Mouse (Mus musculus) hindbrain, embryonic 14.5 days (tissue): ENCODE data around the gene Smc3. TPM values are rescaled to one million over a fixed set of nuclear protein-coding genes. Genes with fewer than 3 reads are reported as not detected.

Experiments
- ATAC-seq: fragments of 200-750 bp; cut with Nextera tagmentation; 2 replicates; pipeline ENCODE4 v1.8.0; 2017; ENCODE audit warnings: moderate number of reproducible peaks, mild to moderate bottlenecking, moderate TSS enrichment, moderate library complexity; ENCODE audit not compliant: low FRiP score
- DNase-seq: peaks from one replicate; pipeline ENCODE4 v3.0.0-alpha.2; 2015; ENCODE audit warnings: low spot score
- H3K27ac ChIP-seq: fragments of 300-500 bp; sonication (generic); 2 replicates; pipeline ENCODE4 v1.5.1; 2014; ENCODE audit warnings: mild to moderate bottlenecking, moderate library complexity
- H3K27me3 ChIP-seq: fragments of 300-500 bp; sonication (generic); 2 replicates; pipeline ENCODE4 v1.6.1; 2014; ENCODE audit warnings: mild to moderate bottlenecking, low read length, mixed read lengths; ENCODE audit not compliant: control insufficient read depth, insufficient read depth
- H3K36me3 ChIP-seq: fragments of 300-500 bp; sonication (generic); replicated peaks from 2 replicates; pipeline ENCODE4 v1.6.1; 2014; ENCODE audit not compliant: control insufficient read depth, insufficient read depth
- H3K4me1 ChIP-seq: fragments of 300-500 bp; sonication (generic); replicated peaks from 2 replicates; pipeline ENCODE4 v1.6.1; 2014; ENCODE audit warnings: antibody characterized with exemption, low read length, mixed read lengths; ENCODE audit not compliant: control insufficient read depth, insufficient read depth
- H3K4me2 ChIP-seq: fragments of 300-500 bp; sonication (generic); replicated peaks from 2 replicates; pipeline ENCODE4 v1.6.1; 2014; ENCODE audit warnings: mild to moderate bottlenecking, moderate library complexity
- H3K4me3 ChIP-seq: fragments of 300-500 bp; sonication (generic); replicated peaks from 2 replicates; pipeline ENCODE4 v1.5.1; 2014; ENCODE audit warnings: mild to moderate bottlenecking, low read length
- H3K9ac ChIP-seq: fragments of 300-500 bp; sonication (generic); 2 replicates; pipeline ENCODE4 v1.6.1; 2014
- H3K9me3 ChIP-seq: fragments of 300-500 bp; sonication (generic); 2 replicates; pipeline ENCODE4 v1.6.1; 2016; ENCODE audit warnings: low read length; ENCODE audit not compliant: control insufficient read depth
- WGBS: fragments of 180-500 bp; shearing (Covaris S2); extraction: QIAGEN DNeasy Blood & Tissue Kit; methylation state at CpG from one replicate; pipeline ENCODE4 v1.1.7; 2014; 5-methylcytosine and 5-hydroxymethylcytosine counted together
- polyA plus RNA-seq: library from polyadenylated mRNA; unstranded; fragments of >200 nt; fragmentation: Nextera tagmentation; extraction: Ambion mirVana; gene quantifications from 2 replicates; pipeline ENCODE4 v1.2.1, GENCODE M21; 2014

Gene Smc3
- polyA plus RNA-seq, 1 experiment from 2014 or later, result 53.1 TPM

DNA sequence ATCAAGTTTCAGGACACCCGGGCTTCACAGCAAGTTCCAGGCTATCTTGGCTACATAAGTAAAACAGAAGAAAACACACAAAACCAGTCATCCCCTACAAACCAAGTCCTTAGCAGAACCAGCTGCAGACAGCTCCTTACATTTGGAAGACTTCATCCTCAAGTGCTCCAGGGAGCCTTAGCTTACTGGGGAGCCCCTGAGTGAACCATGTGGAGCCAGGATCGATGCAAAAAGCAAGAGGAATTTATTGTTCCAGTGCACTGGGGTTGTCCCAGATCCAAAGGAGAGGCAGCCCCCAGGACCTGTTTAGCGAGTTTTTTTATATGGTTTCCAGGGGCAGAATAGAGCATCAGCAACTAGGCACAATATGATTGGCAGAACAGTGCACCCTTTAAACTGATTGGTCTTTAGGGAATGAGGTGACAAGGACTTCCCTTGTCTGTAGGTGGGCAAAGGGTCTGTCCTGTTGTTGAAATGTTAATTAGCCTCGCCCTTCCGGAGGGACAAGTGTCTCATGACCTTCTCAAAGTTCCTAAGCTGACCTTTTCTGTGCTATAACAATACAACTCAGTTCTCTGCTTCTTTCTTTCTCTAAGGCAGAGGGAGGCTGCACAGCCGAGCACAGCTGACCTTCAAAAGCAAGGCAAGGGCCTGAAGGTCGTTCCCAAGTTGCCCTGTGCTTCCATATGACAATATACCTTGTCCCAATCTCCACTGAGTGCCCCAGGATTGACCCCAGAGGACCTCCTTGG, 3.3 kb upstream of the Smc3 start:
- WGBS, result 56% methylated on average over 7 of the region's 7 CpGs
- Histone ChIP-seq H3K27me3 (no peaks in the 10 kb centered on the region), H3K27ac (no peak overlapping the region), H3K9me3 (no peaks in the 10 kb centered on the region), H3K9ac (no peak overlapping the region), H3K4me1 (peaks cover 6% of the 10 kb centered on the region), H3K4me3 (no peak overlapping the region), H3K4me2 (no peak overlapping the region), H3K36me3 (0 out of 2 replicates have a peak, but pooled peaks cover 1% of the 10 kb centered on the region)
- DNase-seq (no peak), ATAC-seq (no peak)

DNA sequence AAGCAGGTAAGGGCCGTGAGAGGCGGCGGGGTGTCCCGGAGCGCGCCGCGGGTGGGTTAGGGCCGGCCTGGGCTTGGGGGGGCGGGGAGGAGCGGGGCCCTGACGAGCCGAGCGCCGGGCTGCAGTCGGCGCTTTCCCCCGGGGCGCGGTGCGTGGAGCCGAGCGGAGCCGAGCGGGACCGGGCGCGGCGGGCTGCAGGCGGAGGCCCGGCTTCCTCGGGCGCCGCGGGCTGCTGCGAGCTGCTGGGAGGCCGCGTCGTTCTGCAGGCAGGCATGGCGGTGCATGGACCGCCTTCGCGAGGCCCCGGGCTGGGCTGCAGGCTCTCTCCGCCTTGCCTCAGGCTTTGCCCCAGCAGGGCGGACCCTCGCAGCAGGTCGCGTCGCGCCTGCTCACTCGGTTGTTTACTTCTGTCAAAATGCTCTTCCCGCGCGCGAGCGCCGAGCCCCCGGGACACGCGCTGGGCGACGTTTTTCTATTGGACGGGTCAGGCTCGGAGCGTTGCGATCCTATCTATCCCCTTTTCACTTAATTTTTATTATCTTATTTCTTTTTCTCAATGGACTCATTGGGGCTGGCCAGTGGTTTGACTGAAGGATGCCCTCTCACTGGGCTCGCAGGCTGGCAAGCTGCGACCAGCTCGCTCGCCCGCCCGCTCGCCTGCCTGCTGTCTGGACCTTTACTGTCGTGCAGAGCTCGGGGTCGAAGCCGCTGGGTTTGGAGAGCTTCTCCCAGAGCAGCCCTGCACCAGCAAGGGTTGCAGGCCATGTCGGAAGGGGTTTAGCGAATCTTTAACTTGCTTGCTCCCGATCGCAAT, 558 bp downstream of the Smc3 start:
- Histone ChIP-seq H3K4me1 (peaks cover 20% of the 10 kb centered on the region), H3K9ac (peak overlapping the region; percentile 83), H3K9me3 (no peaks in the 10 kb centered on the region), H3K4me2 (peak overlapping the region; percentile 96), H3K36me3 (peaks cover 12% of the 10 kb centered on the region; the same call in 1 of the 2 replicates), H3K27ac (peak overlapping the region; percentile 98), H3K4me3 (peak overlapping the region; percentile 93), H3K27me3 (no peaks in the 10 kb centered on the region)
- ATAC-seq (peak; percentile 72), DNase-seq (peak; percentile 52)
- under 1% methylated on average over 55 of the region's 82 CpGs for WGBS

- Histone ChIP-seq H3K4me3 (peak overlapping the region; percentile 93), H3K36me3 (peaks cover 16% of the 10 kb centered on the region), H3K27ac (peak overlapping the region; percentile 98), H3K4me1 (peaks cover 20% of the 10 kb centered on the region), H3K4me2 (peak overlapping the region; percentile 96), H3K9me3 (no peaks in the 10 kb centered on the region), H3K27me3 (no peaks in the 10 kb centered on the region), H3K9ac (peak overlapping the region; percentile 83)
- 11% methylated on average over 11 of the region's 11 CpGs for WGBS
- ATAC-seq, result no peak
- peak; percentile 30 for DNase-seq
Observed at GRCm38 (mm10) chr19:53601363-53601655, 1.1 kb downstream of the Smc3 start.

GRCm38 (mm10) chr19:53608921-53609320, 8.7 kb downstream of the Smc3 start:
- no peaks in the 10 kb centered on the region for H3K9me3 ChIP-seq
- H3K27me3 ChIP-seq, result no peaks in the 10 kb centered on the region
- no peak overlapping the region for H3K4me3 ChIP-seq
- H3K4me2 ChIP-seq, result no peak overlapping the region
- WGBS, result 66% methylated on average over 6 of the region's 6 CpGs
- no peaks in the 10 kb centered on the region for H3K4me1 ChIP-seq
- DNase-seq (no peak), ATAC-seq (no peak)
- H3K36me3 ChIP-seq, result peaks cover 25% of the 10 kb centered on the region
- H3K9ac ChIP-seq, result no peak overlapping the region
- H3K27ac ChIP-seq, result no peak overlapping the region

DNA sequence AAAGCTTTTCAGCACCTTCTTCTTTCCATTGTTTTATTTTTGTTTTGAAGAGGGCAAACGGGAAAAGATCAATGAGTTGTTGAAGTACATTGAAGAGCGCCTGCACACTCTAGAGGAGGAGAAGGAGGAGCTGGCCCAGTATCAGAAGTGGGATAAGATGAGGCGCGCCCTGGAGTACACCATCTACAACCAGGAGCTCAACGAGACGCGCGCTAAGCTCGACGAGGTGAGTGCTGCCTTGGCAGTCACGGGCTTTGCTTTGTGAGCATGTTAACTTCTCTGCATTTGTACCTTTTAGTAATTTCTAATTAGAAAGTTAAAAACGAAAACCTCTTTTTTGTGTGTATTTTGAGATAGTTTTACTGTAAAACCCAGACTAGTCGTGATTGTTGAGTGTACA, 21.5 kb downstream of the Smc3 start:
- Histone ChIP-seq H3K9me3 (no peaks in the 10 kb centered on the region), H3K9ac (no peak overlapping the region), H3K27me3 (no peaks in the 10 kb centered on the region), H3K4me1 (no peaks in the 10 kb centered on the region), H3K27ac (no peak overlapping the region), H3K4me2 (no peak overlapping the region), H3K36me3 (peaks cover 89% of the 10 kb centered on the region), H3K4me3 (no peak overlapping the region)
- DNase-seq, result no peak
- no peak for ATAC-seq
- WGBS, result 96% methylated on average over 13 of the region's 13 CpGs

GRCm38 (mm10) chr19:53638041-53638440, 37.8 kb downstream of the Smc3 start:
- ATAC-seq, result no peak
- WGBS, result 98% methylated on average over 2 of the region's 2 CpGs
- no peaks in the 10 kb centered on the region for H3K27me3 ChIP-seq
- no peaks in the 10 kb centered on the region for H3K4me1 ChIP-seq
- peaks cover 89% of the 10 kb centered on the region for H3K36me3 ChIP-seq
- no peaks in the 10 kb centered on the region for H3K9me3 ChIP-seq
- H3K27ac ChIP-seq, result no peak overlapping the region
- DNase-seq, result no peak
- H3K4me3 ChIP-seq, result no peak overlapping the region
- H3K4me2 ChIP-seq, result no peak overlapping the region
- no peak overlapping the region for H3K9ac ChIP-seq

GRCm38 (mm10) chr19:53638727-53639126, 38.5 kb downstream of the Smc3 start:
- Histone ChIP-seq H3K9me3 (no peaks in the 10 kb centered on the region), H3K36me3 (peaks cover 89% of the 10 kb centered on the region), H3K4me1 (no peaks in the 10 kb centered on the region), H3K27ac (no peak overlapping the region), H3K4me3 (no peak overlapping the region), H3K4me2 (no peak overlapping the region), H3K9ac (no peak overlapping the region), H3K27me3 (no peaks in the 10 kb centered on the region)
- DNase-seq (no peak), ATAC-seq (no peak)
- 93% methylated on average over 8 of the region's 8 CpGs for WGBS

DNA sequence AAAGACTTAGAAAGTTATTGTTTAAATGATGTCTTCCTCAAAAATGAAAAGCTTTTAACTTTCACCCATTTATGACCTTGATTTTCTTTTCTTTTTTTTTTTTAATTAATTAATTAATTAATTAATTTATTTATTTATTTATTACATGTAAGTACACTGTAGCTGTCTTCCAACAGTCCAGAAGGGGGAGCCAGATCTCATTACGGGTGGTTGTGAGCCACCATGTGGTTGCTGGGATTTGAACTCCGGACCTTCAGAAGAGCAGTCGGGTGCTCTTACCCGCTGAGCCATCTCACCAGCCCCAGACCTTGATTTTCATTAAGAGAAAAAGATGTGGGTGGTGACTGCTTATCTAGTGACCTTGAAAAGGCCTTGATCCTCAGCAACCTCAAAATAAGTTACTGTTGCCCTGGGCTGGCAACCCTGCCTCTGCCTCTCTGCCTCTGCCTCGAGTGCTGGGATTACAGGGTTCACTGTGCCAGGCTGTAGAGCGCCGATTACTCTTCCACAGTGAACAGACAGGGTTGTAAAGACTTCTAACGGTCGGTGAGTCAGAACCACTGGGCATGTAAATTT, 43.9 kb downstream of the Smc3 start:
- H3K9me3 ChIP-seq, result no peaks in the 10 kb centered on the region
- no peaks in the 10 kb centered on the region for H3K27me3 ChIP-seq
- no peak overlapping the region for H3K9ac ChIP-seq
- H3K27ac ChIP-seq, result no peak overlapping the region
- no peaks in the 10 kb centered on the region for H3K4me1 ChIP-seq
- ATAC-seq, result no peak
- peaks cover 72% of the 10 kb centered on the region for H3K36me3 ChIP-seq
- no peak overlapping the region for H3K4me3 ChIP-seq
- H3K4me2 ChIP-seq, result no peak overlapping the region
- WGBS, result 97% methylated on average over 9 of the region's 9 CpGs
- DNase-seq, result no peak

DNA sequence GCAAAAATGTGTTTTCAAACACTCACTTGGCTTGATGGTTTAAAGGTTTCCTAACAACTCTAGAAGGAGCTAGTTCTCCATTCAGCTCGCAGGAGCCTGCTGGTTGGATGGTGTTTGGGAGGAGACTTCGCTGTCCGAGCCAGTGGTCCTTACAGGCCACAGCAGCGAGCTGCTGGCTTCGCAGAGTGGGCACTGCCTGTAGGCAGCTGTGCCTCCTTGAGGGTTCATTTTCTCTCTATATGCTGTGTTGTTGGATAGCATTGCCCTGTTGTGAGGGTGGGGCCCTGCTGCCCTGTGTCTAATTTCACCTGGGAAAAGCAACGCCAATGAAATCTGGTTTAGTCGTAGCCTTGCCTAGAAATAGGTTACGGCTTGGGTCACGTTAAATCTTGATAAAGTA, 47.1 kb downstream of the Smc3 start:
- H3K9ac ChIP-seq, result no peak overlapping the region
- H3K4me2 ChIP-seq, result no peak overlapping the region
- H3K4me1 ChIP-seq, result no peaks in the 10 kb centered on the region
- no peak for ATAC-seq
- peaks cover 41% of the 10 kb centered on the region for H3K36me3 ChIP-seq
- no peaks in the 10 kb centered on the region for H3K9me3 ChIP-seq
- H3K27ac ChIP-seq, result no peak overlapping the region
- DNase-seq, result no peak
- H3K27me3 ChIP-seq, result no peaks in the 10 kb centered on the region
- 90% methylated on average over 9 of the region's 9 CpGs for WGBS
- H3K4me3 ChIP-seq, result no peak overlapping the region
